Mouse (Mus musculus) forebrain, embryonic 11.5 days (tissue): ENCODE data around the gene Exosc1. TPM values are rescaled to one million over a fixed set of nuclear protein-coding genes. Genes with fewer than 3 reads are reported as not detected.

ENCODE experiments used
- ATAC-seq: fragments of 200-750 bp; cut with Nextera tagmentation; replicated peaks from 2 replicates; pipeline ENCODE4 v1.8.0; 2017; ENCODE audit warnings: moderate TSS enrichment; ENCODE audit not compliant: low FRiP score
- DNase-seq: peaks from one replicate; pipeline ENCODE4 v3.0.0-alpha.2; 2017; ENCODE audit warnings: low spot score
- H3K27ac ChIP-seq: fragments of 300-500 bp; sonication (generic); 2 replicates; pipeline ENCODE4 v1.5.1; 2014; ENCODE audit warnings: low read depth, low read length
- H3K27me3 ChIP-seq: fragments of 300-500 bp; sonication (generic); 2 replicates; pipeline ENCODE4 v1.6.1; 2014; ENCODE audit warnings: mild to moderate bottlenecking, low read length, mixed read lengths; ENCODE audit not compliant: control insufficient read depth, insufficient read depth
- H3K36me3 ChIP-seq: fragments of 300-500 bp; sonication (generic); 2 replicates; pipeline ENCODE4 v1.6.1; 2014; ENCODE audit warnings: mild to moderate bottlenecking, low read length, moderate library complexity, mixed read lengths; ENCODE audit not compliant: control insufficient read depth, insufficient read depth
- H3K4me1 ChIP-seq: fragments of 300-500 bp; sonication (generic); replicated peaks from 2 replicates; pipeline ENCODE4 v1.6.1; 2014; ENCODE audit warnings: low read length, mixed read lengths; ENCODE audit not compliant: control insufficient read depth, insufficient read depth
- H3K4me2 ChIP-seq: fragments of 300-500 bp; sonication (generic); 2 replicates; pipeline ENCODE4 v1.6.1; 2014; ENCODE audit warnings: low read depth, mild to moderate bottlenecking, low read length, moderate library complexity, mixed read lengths; ENCODE audit not compliant: severe bottlenecking
- H3K4me3 ChIP-seq: fragments of 300-500 bp; sonication (generic); 2 replicates; pipeline ENCODE4 v1.5.1; 2014; ENCODE audit warnings: low read depth, low read length
- H3K9ac ChIP-seq: fragments of 300-500 bp; sonication (generic); 2 replicates; pipeline ENCODE4 v1.6.1; 2014; ENCODE audit warnings: low read length
- H3K9me3 ChIP-seq: fragments of 300-500 bp; sonication (generic); 2 replicates; pipeline ENCODE4 v1.6.1; 2016; ENCODE audit warnings: low read length, mixed read lengths; ENCODE audit not compliant: control insufficient read depth
- WGBS: fragments of 180-500 bp; shearing (Covaris S2); extraction: QIAGEN DNeasy Blood & Tissue Kit; methylation state at CpG from one replicate; pipeline ENCODE4 v1.1.7; 2014; 5-methylcytosine and 5-hydroxymethylcytosine counted together
- polyA plus RNA-seq: library from polyadenylated mRNA; unstranded; fragments of >200 nt; fragmentation: Nextera tagmentation; extraction: Ambion mirVana; gene quantifications from 2 replicates; pipeline ENCODE4 v1.2.1, GENCODE M21; 2014

The Exosc1 gene
- polyA plus RNA-seq, 1 experiment from 2014 or later: 83.9 TPM

DNA sequence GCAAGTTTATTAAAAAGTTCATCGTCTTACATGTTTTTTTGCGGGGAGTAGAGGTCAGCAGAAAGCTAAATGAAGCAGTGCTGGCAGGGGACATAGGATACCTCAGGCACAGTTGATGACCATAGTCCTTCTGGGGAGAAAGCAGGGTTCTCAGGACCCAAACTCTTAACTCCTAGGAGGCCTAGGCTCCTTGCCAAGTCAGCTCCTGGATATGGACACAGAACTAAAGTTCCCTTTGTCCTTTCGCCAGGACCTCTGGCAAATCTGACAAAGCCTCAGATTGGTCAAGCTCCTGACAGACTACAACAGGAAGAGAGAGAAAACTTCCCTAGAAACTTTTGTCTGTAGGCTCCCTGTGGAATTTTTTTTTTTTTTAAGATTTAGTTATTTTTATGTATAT lies 24.5 kb downstream of the Exosc1 start:
- DNase-seq (no peak), ATAC-seq (no peak)
- H3K9ac ChIP-seq: no peak overlapping the region
- H3K4me3 ChIP-seq: no peak overlapping the region
- no peaks in the 10 kb centered on the region for H3K36me3 ChIP-seq
- WGBS: 95% methylated on average over 3 of the region's 3 CpGs
- H3K27me3 ChIP-seq: no peaks in the 10 kb centered on the region
- peaks cover 2% of the 10 kb centered on the region for H3K4me1 ChIP-seq
- H3K4me2 ChIP-seq: no peak overlapping the region
- no peaks in the 10 kb centered on the region for H3K9me3 ChIP-seq
- H3K27ac ChIP-seq: no peak overlapping the region

DNA sequence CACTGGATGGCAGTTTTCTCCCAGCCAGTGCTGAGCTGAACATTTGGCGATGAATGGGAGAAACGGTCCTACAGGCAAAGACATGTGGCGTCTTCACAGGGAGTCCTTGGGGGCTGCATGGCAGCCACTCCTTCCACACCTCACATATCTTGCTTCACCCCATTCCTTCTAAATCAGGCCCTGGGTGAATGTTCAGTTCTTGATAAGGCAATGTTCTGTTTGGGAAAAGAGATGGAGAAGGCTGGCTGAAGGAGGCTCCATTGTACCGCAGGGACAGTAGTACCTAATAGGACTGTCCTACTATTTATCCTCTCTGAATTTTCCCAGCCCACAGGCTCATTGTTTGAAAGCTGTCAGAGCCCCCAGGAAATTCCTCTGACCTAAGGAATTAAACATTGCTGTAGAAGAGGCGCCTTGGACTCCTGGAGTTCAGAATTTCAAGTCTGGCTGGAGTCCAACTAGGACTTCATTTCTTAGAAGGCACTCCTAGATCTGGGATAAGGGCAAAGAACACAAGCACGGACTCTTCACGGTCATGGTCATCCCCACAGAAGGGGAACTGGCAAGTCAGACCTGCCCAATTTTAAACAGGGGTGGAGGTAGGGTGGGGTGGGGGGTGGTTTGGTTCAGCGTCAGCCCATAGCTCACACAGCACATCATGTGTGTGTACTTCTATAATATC lies 26.0 kb downstream of the Exosc1 start:
- H3K4me3 ChIP-seq: no peak overlapping the region
- H3K27me3 ChIP-seq: no peaks in the 10 kb centered on the region
- no peaks in the 10 kb centered on the region for H3K9me3 ChIP-seq
- H3K36me3 ChIP-seq: no peaks in the 10 kb centered on the region
- H3K27ac ChIP-seq: no peak overlapping the region
- H3K9ac ChIP-seq: no peak overlapping the region
- no peaks in the 10 kb centered on the region for H3K4me1 ChIP-seq
- no peak for ATAC-seq
- no peak for DNase-seq
- H3K4me2 ChIP-seq: no peak overlapping the region
- WGBS: 59% methylated on average over 8 of the region's 8 CpGs

DNA sequence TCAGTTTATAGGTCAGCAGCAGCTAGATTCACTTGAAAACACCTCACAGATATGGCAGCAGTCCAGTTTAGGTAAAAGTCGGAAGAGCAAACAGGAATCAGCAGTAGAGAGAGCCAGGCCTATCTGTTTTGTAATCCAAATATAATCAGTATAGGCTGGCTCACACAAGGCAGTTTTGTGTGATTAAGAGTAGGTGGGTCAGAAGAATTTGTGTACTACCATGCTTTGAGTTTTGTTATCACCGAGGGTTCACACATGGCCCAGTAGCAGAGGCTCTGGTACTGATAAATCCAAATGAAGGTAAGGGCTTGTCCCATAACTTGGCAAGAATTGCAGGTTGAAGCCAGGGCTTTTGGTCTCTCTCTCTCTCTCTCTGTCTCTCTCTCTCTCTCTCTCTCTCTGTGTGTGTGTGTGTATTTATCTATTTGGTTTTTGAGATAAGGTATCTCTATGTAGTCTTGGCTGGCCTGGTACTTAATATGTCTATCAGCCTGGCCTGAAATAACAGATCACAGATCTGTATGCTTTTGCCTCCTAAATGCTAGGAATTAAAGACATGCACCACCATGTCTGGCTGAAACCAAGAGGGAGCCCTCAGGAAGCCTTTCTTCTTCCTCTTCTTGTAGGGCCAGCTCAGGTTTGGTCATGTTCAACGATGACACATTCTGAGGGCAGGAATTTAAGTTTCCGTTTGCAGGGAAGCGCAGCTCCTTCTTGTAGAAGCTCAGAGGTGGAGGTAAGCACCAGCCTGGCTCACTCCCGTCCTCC lies 26.7 kb downstream of the Exosc1 start:
- Histone ChIP-seq H3K9ac (no peak overlapping the region), H3K4me1 (no peaks in the 10 kb centered on the region), H3K27me3 (no peaks in the 10 kb centered on the region), H3K4me2 (no peak overlapping the region), H3K27ac (no peak overlapping the region), H3K36me3 (no peaks in the 10 kb centered on the region), H3K4me3 (no peak overlapping the region), H3K9me3 (no peaks in the 10 kb centered on the region)
- 66% methylated on average over 6 of the region's 6 CpGs for WGBS
- DNase-seq (no peak), ATAC-seq (no peak)

DNA sequence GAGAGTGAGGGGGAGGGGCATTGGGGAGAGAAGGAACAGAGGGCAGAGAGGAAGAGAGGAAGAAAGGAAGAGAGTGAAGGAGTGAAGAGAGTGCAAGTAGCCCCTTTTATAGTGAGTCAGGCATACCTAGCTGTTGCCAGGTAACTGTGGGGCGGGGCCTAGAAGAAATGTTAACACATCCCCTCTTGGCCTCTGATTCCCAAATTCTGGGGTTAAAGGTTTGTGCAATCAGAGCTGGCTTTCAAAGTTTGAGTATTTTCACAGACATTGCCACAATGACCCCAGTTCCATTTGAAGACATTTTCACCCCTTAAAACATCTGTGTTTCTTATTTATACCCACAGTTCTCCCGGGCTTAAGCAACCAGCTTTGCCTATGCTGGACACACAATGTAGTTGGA lies 28.0 kb downstream of the Exosc1 start:
- H3K4me1 ChIP-seq: no peaks in the 10 kb centered on the region

DNA sequence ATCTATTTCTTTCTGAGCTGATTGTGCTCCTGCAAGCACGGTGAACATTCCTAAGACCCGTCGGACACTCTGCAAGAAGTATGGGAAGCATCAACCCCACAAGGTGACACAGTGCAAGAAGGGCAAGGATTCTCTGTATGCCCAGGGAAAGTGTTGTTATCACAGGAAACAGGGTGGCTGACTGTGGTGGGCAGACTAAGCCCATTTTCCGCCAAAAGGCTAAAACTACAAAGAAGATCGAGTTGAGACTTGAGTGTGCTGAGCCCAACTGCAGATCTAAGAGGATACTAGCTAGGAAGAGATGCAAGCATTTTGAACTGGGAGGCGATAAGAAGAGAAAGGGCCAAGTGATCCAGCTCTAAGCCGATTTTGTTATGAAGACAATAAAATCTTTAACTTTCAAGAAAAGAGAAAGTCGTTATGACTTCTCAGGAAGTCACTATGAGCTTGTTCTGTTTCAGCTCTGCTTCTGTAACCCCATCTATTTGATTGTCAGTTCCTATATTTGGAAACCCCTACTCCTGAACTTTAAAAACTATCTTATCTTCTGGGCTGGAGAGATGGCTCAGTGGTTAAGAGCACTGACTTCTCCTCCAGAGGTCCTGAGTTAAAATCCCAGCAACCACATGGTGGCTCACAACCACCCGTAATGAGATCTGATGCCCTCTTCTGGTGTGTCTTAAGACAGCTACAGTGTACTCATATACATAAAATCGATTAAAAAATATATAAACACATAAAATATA lies 30.2 kb downstream of the Exosc1 start:
- H3K9me3 ChIP-seq: no peaks in the 10 kb centered on the region
- H3K27me3 ChIP-seq: no peaks in the 10 kb centered on the region
- H3K4me2 ChIP-seq: no peak overlapping the region
- no peak overlapping the region for H3K4me3 ChIP-seq
- WGBS: 87% methylated on average over 10 of the region's 10 CpGs
- DNase-seq: no peak
- H3K4me1 ChIP-seq: no peaks in the 10 kb centered on the region
- no peak overlapping the region for H3K27ac ChIP-seq
- H3K9ac ChIP-seq: no peak overlapping the region
- H3K36me3 ChIP-seq: no peaks in the 10 kb centered on the region
- no peak for ATAC-seq

More for the DNA sequence above, 28.0 kb downstream of the Exosc1 start:
- Histone ChIP-seq H3K4me2 (no peak overlapping the region), H3K9ac (no peak overlapping the region), H3K9me3 (no peaks in the 10 kb centered on the region), H3K27me3 (no peaks in the 10 kb centered on the region), H3K27ac (no peak overlapping the region), H3K36me3 (no peaks in the 10 kb centered on the region), H3K4me3 (no peak overlapping the region)
- no peak for ATAC-seq
- DNase-seq: no peak
- WGBS: 93% methylated on average over 2 of the region's 2 CpGs

DNA sequence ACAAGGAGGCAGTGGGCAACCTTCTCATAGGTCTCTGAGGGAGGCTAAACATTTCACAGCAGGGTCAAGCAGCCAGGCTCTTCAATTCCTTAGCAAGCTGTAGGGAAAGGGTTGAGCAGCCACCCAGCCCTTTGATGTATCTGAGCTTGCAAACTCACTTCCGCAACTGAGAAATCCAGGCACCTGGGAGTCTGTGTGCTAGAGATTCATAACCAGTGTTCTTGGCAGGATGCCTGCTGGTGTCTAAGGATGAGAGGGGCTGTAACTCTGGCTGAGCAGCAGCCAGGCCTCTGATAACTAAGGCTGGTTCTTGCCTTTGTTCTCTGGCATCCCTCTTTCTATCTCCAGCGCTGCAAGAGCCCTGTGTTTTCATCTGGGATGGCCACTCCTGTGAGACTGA lies 31.5 kb downstream of the Exosc1 start:
- 46% methylated on average over 2 of the region's 2 CpGs for WGBS
- ATAC-seq (no peak), DNase-seq (no peak)
- Histone ChIP-seq H3K9ac (no peak overlapping the region), H3K27ac (no peak overlapping the region), H3K27me3 (no peaks in the 10 kb centered on the region), H3K4me1 (no peaks in the 10 kb centered on the region), H3K36me3 (no peaks in the 10 kb centered on the region), H3K4me3 (no peak overlapping the region), H3K9me3 (no peaks in the 10 kb centered on the region), H3K4me2 (no peak overlapping the region)

DNA sequence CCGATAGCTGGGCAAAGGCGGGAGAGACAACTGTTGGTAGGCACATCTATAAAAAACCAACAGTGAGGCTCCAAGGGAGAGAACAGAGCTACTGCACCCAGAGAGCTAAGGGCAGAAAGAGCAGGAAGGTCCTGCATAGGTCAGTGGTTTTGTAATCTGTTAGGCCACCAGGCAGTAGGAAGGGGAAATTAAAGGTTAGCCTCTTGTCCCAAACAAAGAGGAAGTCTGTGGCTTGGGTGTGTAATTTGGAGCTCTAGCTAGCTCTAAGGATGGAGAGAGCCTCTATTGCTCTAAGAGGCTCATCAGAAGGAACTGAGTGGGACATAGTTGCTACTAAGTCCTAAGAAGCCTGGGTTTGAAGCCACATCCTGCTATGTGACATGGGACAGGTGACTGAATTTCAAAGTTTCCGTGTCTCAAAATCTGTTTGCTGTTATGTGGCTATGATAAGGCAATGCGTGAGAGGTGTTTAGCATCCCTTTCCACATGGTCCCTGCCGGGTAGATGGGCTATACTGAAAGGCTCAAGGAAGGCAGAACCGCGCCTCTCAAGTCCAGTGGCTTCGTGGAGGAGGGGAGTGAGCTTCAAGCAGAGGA lies 32.6 kb downstream of the Exosc1 start:
- Histone ChIP-seq H3K36me3 (no peaks in the 10 kb centered on the region), H3K27ac (no peak overlapping the region), H3K27me3 (no peaks in the 10 kb centered on the region), H3K4me1 (no peaks in the 10 kb centered on the region), H3K4me2 (no peak overlapping the region), H3K4me3 (no peak overlapping the region), H3K9me3 (no peaks in the 10 kb centered on the region), H3K9ac (no peak overlapping the region)
- DNase-seq (no peak), ATAC-seq (no peak)
- WGBS: 87% methylated on average over 8 of the region's 8 CpGs

DNA sequence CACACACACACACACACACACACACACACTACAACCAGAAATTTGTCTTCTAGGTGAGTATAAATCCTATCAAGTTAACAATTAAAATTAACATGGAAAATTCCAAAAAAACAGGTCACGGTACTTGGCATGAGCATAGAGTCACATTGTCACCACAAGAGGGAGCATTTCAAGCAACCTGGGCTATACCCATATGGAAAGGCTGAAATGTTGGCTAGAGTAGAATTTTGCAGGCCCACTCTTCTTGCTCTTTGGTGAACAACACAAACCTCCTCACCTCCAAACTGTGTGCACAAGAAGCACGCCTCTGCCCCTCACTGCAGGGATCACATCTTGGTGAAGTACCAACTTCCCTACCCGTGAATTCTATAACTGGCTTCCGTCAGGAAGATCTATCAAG lies 34.4 kb downstream of the Exosc1 start:
- no peaks in the 10 kb centered on the region for H3K36me3 ChIP-seq
- H3K4me3 ChIP-seq: no peak overlapping the region
- no peak overlapping the region for H3K9ac ChIP-seq
- H3K27me3 ChIP-seq: no peaks in the 10 kb centered on the region
- DNase-seq (no peak), ATAC-seq (no peak)
- no peak overlapping the region for H3K4me2 ChIP-seq
- no peak overlapping the region for H3K27ac ChIP-seq
- H3K4me1 ChIP-seq: peaks cover 6% of the 10 kb centered on the region; the same call in 1 of the 2 replicates
- 47% methylated on average over 4 of the region's 4 CpGs for WGBS
- no peaks in the 10 kb centered on the region for H3K9me3 ChIP-seq
